Mouse (Mus musculus): ENCODE measurements around the gene Esam.
A peak's percentile ranks its signal among the peaks of the same experiment; 100 is the strongest.

Esam gene

GRCm38 (mm10) chr9:37554838-37555748 lies 27.2 kb downstream of the Esam start, which contains the start of gene Siae:
Gene Siae (plus strand): TSS chr9:37555698.
- no peak for DNase-seq (ENCODE audit: low spot score in 2 of 2)

- no peak for DNase-seq (ENCODE audit: low spot score in 2 of 2)
Observed at GRCm38 (mm10) chr9:37556366-37556765, 28.5 kb downstream of the Esam start.

GRCm38 (mm10) chr9:37560617-37561016 lies 32.7 kb downstream of the Esam start:
- no peak for DNase-seq (ENCODE audit: low spot score in 2 of 2)

GRCm38 (mm10) chr9:37563805-37564204 lies 35.9 kb downstream of the Esam start:
- DNase-seq (ENCODE audit: low spot score in 2 of 2): no peak

- DNase-seq (ENCODE audit: low spot score in 2 of 2): no peak
Observed at GRCm38 (mm10) chr9:37567019-37567418, 39.1 kb downstream of the Esam start.

- no peak for DNase-seq (ENCODE audit: low spot score in 2 of 2)
Observed at GRCm38 (mm10) chr9:37567454-37567853, 39.6 kb downstream of the Esam start.

GRCm38 (mm10) chr9:37567892-37568604 lies 40.2 kb downstream of the Esam start:
- DNase-seq (ENCODE audit: low spot score in 2 of 2): peak in 1 of 2 experiments; percentile 60

GRCm38 (mm10) chr9:37568605-37569214 lies 40.8 kb downstream of the Esam start:
- DNase-seq (ENCODE audit: low spot score in 2 of 2): no peak

GRCm38 (mm10) chr9:37569231-37569835 lies 41.5 kb downstream of the Esam start:
- no peak for DNase-seq (ENCODE audit: low spot score in 2 of 2)

GRCm38 (mm10) chr9:37572204-37572876 lies 44.5 kb downstream of the Esam start:
- no peak for DNase-seq (ENCODE audit: low spot score in 2 of 2)

GRCm38 (mm10) chr9:37576436-37576930 lies 48.6 kb downstream of the Esam start:
- peak; percentile 36 to 43 for DNase-seq (ENCODE audit: low spot score in 2 of 2)

- no peak for DNase-seq (ENCODE audit: low spot score in 2 of 2)
Observed at GRCm38 (mm10) chr9:37583594-37583993, 55.7 kb downstream of the Esam start.

- DNase-seq (ENCODE audit: low spot score in 2 of 2): no peak
Observed at GRCm38 (mm10) chr9:37586718-37587117, 58.8 kb downstream of the Esam start.
